Mouse (Mus musculus) embryonic facial prominence, embryonic 15.5 days (tissue): ENCODE results near the gene Mapkbp1. TPM values are rescaled to one million over a fixed set of nuclear protein-coding genes. Genes with fewer than 3 reads are reported as not detected.
A peak's percentile ranks its signal among the peaks of the same experiment; 100 is the strongest.

Experiments
- ATAC-seq: fragments of 200-750 bp; cut with Nextera tagmentation; 2 replicates; pipeline ENCODE4 v1.8.0; 2017; ENCODE audit warnings: low read depth, moderate TSS enrichment; ENCODE audit not compliant: insufficient number of reproducible peaks, low FRiP score, low TSS enrichment
- H3K27ac ChIP-seq: fragments of 300-500 bp; sonication (generic); replicated peaks from 2 replicates; pipeline ENCODE4 v1.5.1; 2015; ENCODE audit warnings: mild to moderate bottlenecking, inconsistent platforms
- H3K27me3 ChIP-seq: fragments of 300-500 bp; sonication (generic); 2 replicates; pipeline ENCODE4 v1.6.1; 2015; ENCODE audit warnings: inconsistent platforms
- H3K36me3 ChIP-seq: fragments of 300-500 bp; sonication (generic); 2 replicates; pipeline ENCODE4 v1.6.1; 2015; ENCODE audit warnings: mild to moderate bottlenecking, inconsistent platforms
- H3K4me1 ChIP-seq: fragments of 300-500 bp; sonication (generic); 2 replicates; pipeline ENCODE4 v1.6.1; 2015; ENCODE audit warnings: inconsistent platforms
- H3K4me2 ChIP-seq: fragments of 300-500 bp; sonication (generic); replicated peaks from 2 replicates; pipeline ENCODE4 v1.6.1; 2015; ENCODE audit warnings: mild to moderate bottlenecking, inconsistent platforms
- H3K4me3 ChIP-seq: fragments of 300-500 bp; sonication (generic); replicated peaks from 2 replicates; pipeline ENCODE4 v1.5.1; 2015; ENCODE audit warnings: mild to moderate bottlenecking, inconsistent platforms
- H3K9ac ChIP-seq: fragments of 300-500 bp; sonication (generic); 2 replicates; pipeline ENCODE4 v1.6.1; 2015; ENCODE audit warnings: inconsistent platforms
- H3K9me3 ChIP-seq: fragments of 300-500 bp; sonication (generic); replicated peaks from 2 replicates; pipeline ENCODE4 v1.6.1; 2016; ENCODE audit warnings: inconsistent platforms
- WGBS: fragments of 180-500 bp; shearing (Covaris S2); methylation state at CpG from one replicate; pipeline ENCODE4 v1.1.7; 2015; 5-methylcytosine and 5-hydroxymethylcytosine counted together
- polyA plus RNA-seq: library from polyadenylated mRNA; unstranded; fragments of >200 nt; fragmentation: Nextera tagmentation; extraction: Ambion mirVana; gene quantifications from 2 replicates; pipeline ENCODE4 v1.2.1, GENCODE M21; 2015

Gene Mapkbp1
- polyA plus RNA-seq, 1 experiment from 2014 or later, result 5.2 TPM

- Histone ChIP-seq H3K27ac (no peak overlapping the region), H3K4me2 (no peak overlapping the region), H3K4me1 (0 out of 2 replicates have a peak, but pooled peaks cover 6% of the 10 kb centered on the region), H3K9ac (no peak overlapping the region), H3K27me3 (no peaks in the 10 kb centered on the region), H3K36me3 (peaks cover 25% of the 10 kb centered on the region), H3K4me3 (no peak overlapping the region), H3K9me3 (no peaks in the 10 kb centered on the region)
- 52% methylated on average over 4 of the region's 4 CpGs for WGBS
- no peak for ATAC-seq
Observed at GRCm38 (mm10) chr2:120008672-120009071, 36.2 kb downstream of the Mapkbp1 start.

GRCm38 (mm10) chr2:120011462-120012200 lies 39.1 kb downstream of the Mapkbp1 start:
- Histone ChIP-seq H3K36me3 (peaks cover 31% of the 10 kb centered on the region), H3K9ac (no peak overlapping the region), H3K4me3 (no peak overlapping the region), H3K9me3 (no peaks in the 10 kb centered on the region), H3K4me1 (0 out of 2 replicates have a peak, but pooled peaks cover 6% of the 10 kb centered on the region), H3K27ac (no peak overlapping the region), H3K27me3 (no peaks in the 10 kb centered on the region), H3K4me2 (no peak overlapping the region)
- WGBS, result 74% methylated on average over 8 of the region's 8 CpGs
- peak; percentile 29; the same call in 1 of the 2 replicates for ATAC-seq

GRCm38 (mm10) chr2:120012924-120013323 lies 40.4 kb downstream of the Mapkbp1 start:
- no peaks in the 10 kb centered on the region for H3K9me3 ChIP-seq
- H3K36me3 ChIP-seq, result peaks cover 44% of the 10 kb centered on the region
- no peaks in the 10 kb centered on the region for H3K27me3 ChIP-seq
- no peak overlapping the region for H3K9ac ChIP-seq
- no peak overlapping the region for H3K27ac ChIP-seq
- H3K4me3 ChIP-seq, result no peak overlapping the region
- no peak overlapping the region for H3K4me2 ChIP-seq
- 0 out of 2 replicates have a peak, but pooled peaks cover 2% of the 10 kb centered on the region for H3K4me1 ChIP-seq
- WGBS, result 83% methylated on average over 13 of the region's 13 CpGs
- ATAC-seq, result no peak

- Histone ChIP-seq H3K4me1 (no peaks in the 10 kb centered on the region), H3K9me3 (no peaks in the 10 kb centered on the region), H3K4me2 (no peak overlapping the region), H3K27ac (no peak overlapping the region), H3K27me3 (no peaks in the 10 kb centered on the region), H3K9ac (no peak overlapping the region), H3K4me3 (no peak overlapping the region), H3K36me3 (peaks cover 54% of the 10 kb centered on the region)
- 87% methylated on average over 2 of the region's 2 CpGs for WGBS
- no peak for ATAC-seq
Observed at GRCm38 (mm10) chr2:120013831-120014486, 41.5 kb downstream of the Mapkbp1 start.

- no peak for ATAC-seq
- no peaks in the 10 kb centered on the region for H3K4me1 ChIP-seq
- H3K9me3 ChIP-seq, result no peaks in the 10 kb centered on the region
- H3K4me2 ChIP-seq, result no peak overlapping the region
- H3K4me3 ChIP-seq, result no peak overlapping the region
- 87% methylated on average over 4 of the region's 4 CpGs for WGBS
- peaks cover 74% of the 10 kb centered on the region for H3K36me3 ChIP-seq
- no peaks in the 10 kb centered on the region for H3K27me3 ChIP-seq
- H3K27ac ChIP-seq, result no peak overlapping the region
- H3K9ac ChIP-seq, result no peak overlapping the region
Observed at GRCm38 (mm10) chr2:120015882-120016281, 43.4 kb downstream of the Mapkbp1 start.

GRCm38 (mm10) chr2:120017599-120017998 lies 45.1 kb downstream of the Mapkbp1 start:
- H3K4me3 ChIP-seq, result no peak overlapping the region
- ATAC-seq, result no peak
- no peak overlapping the region for H3K9ac ChIP-seq
- H3K27me3 ChIP-seq, result no peaks in the 10 kb centered on the region
- no peak overlapping the region for H3K27ac ChIP-seq
- 90% methylated on average over 12 of the region's 12 CpGs for WGBS
- no peak overlapping the region for H3K4me2 ChIP-seq
- H3K9me3 ChIP-seq, result no peaks in the 10 kb centered on the region
- H3K36me3 ChIP-seq, result peaks cover 88% of the 10 kb centered on the region
- no peaks in the 10 kb centered on the region for H3K4me1 ChIP-seq

GRCm38 (mm10) chr2:120024337-120024736 lies 51.8 kb downstream of the Mapkbp1 start:
- no peak overlapping the region for H3K9ac ChIP-seq
- H3K4me3 ChIP-seq, result no peak overlapping the region
- H3K36me3 ChIP-seq, result peaks cover 64% of the 10 kb centered on the region
- no peaks in the 10 kb centered on the region for H3K9me3 ChIP-seq
- peaks cover 14% of the 10 kb centered on the region for H3K4me1 ChIP-seq
- ATAC-seq, result no peak
- no peaks in the 10 kb centered on the region for H3K27me3 ChIP-seq
- no peak overlapping the region for H3K27ac ChIP-seq
- no peak overlapping the region for H3K4me2 ChIP-seq
- WGBS, result 86% methylated on average over 5 of the region's 5 CpGs

GRCm38 (mm10) chr2:120026984-120027949 lies 54.8 kb downstream of the Mapkbp1 start, which contains the start of the genes Jmjd7 and Gm28042:
Gene Jmjd7 (plus strand): TSS chr2:120027483.
Gene Gm28042 (plus strand): TSS chr2:120027493.
- ATAC-seq, result peak; percentile 86
- peak within 1 kb of the TSS; percentile 70 for H3K4me2 ChIP-seq
- peak within 1 kb of the TSS; percentile 88 for H3K9ac ChIP-seq
- no peaks in the 10 kb centered on the region for H3K27me3 ChIP-seq
- peaks cover 14% of the 10 kb centered on the region for H3K4me1 ChIP-seq
- peak within 1 kb of the TSS; percentile 77 for H3K4me3 ChIP-seq
- peaks cover 54% of the 10 kb centered on the region for H3K36me3 ChIP-seq
- 4% methylated on average over 50 of the region's 50 CpGs for WGBS
- peak within 1 kb of the TSS; percentile 94 for H3K27ac ChIP-seq
- no peaks in the 10 kb centered on the region for H3K9me3 ChIP-seq

GRCm38 (mm10) chr2:120027950-120028331 lies 55.4 kb downstream of the Mapkbp1 start:
- H3K36me3 ChIP-seq, result peaks cover 50% of the 10 kb centered on the region
- peak overlapping the region; percentile 88 for H3K9ac ChIP-seq
- no peaks in the 10 kb centered on the region for H3K9me3 ChIP-seq
- H3K4me2 ChIP-seq, result peak overlapping the region; percentile 70
- no peak for ATAC-seq
- H3K27ac ChIP-seq, result peak overlapping the region; percentile 94
- no peaks in the 10 kb centered on the region for H3K27me3 ChIP-seq
- peak overlapping the region; percentile 77 for H3K4me3 ChIP-seq
- H3K4me1 ChIP-seq, result peaks cover 14% of the 10 kb centered on the region
- 43% methylated on average over 3 of the region's 3 CpGs for WGBS

GRCm38 (mm10) chr2:120030380-120030779 lies 57.9 kb downstream of the Mapkbp1 start:
- H3K27ac ChIP-seq, result no peak overlapping the region
- ATAC-seq, result no peak
- H3K36me3 ChIP-seq, result peaks cover 43% of the 10 kb centered on the region
- H3K9ac ChIP-seq, result no peak overlapping the region
- H3K4me1 ChIP-seq, result peaks cover 14% of the 10 kb centered on the region
- no peak overlapping the region for H3K4me2 ChIP-seq
- WGBS, result 89% methylated on average over 8 of the region's 8 CpGs
- no peaks in the 10 kb centered on the region for H3K9me3 ChIP-seq
- no peak overlapping the region for H3K4me3 ChIP-seq
- H3K27me3 ChIP-seq, result no peaks in the 10 kb centered on the region
